Mouse (Mus musculus) spleen, adult 18-20 months (tissue): ENCODE measurements at regions not wholly inside any gene's neighbourhood (a gene's known extent, or its start where the extent isn't known, plus 50 kb on each side); places are given as distances from the start of the nearest gene placed in this dataset.

Source experiments
- DNase-seq, 2 experiments: peaks; one replicate each; pipeline ENCODE4 v3.0.0; 2022; ENCODE audit warnings: mixed read lengths in 2 of 2

DNA sequence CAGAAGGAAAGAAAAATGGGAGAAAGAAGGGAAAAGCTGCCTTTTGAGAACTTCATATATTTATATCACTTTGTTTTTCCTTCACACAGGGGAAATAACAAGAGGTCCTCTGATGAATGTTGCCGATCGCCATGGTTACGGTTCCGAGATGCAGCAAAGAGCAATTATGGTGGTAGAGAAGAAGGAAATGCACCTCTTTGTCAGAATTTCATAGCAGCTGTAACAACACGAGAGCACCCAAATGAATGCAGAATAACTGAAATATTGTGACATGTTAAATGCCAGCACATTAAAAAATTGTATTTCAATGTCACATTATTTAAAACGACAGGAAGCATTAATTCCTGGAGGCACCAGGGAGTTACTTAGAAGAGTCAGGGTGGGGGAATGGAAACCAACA lies 279.4 kb downstream of the Mctp2 start:
- DNase-seq = no peak

DNA sequence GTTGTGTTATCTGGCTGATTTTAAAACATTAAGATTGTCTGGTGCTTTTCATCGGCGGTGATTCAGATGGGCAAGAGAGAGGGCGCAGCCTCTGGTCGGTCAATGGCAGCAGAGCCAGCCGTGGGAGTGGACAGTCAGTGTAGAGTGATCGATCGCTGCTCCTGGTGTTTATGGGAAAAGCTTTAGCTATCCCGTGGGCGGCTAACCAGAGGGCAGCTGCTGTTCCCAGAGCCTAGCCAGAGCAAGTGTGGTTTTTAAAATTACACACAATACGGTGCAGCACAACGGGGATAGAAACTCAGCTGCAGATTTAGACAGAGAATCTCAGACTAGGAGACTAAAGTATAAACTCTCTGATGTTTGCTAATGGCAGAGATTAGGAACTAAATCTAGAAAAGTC lies 297.3 kb downstream of the Mctp2 start:
- no peak for DNase-seq

DNA sequence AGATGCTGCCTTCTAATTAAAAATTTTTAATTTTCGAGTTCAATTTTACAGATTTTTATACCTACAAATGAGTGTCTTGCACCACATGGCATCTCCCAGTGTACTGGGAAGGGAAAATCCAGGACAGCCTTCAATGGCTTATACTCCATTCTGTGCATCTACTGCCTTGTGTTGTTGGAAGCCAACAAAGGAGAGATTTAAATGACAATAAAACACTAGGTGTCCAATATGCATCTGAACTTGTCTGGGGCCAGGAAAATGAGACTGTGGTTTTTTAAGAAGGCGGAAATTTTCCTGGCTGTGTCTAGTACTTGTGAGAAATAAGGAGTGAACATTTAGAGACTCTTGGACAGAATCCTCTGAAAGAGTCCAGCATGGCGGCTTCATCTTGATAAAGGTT lies 302.1 kb downstream of the Mctp2 start:
- no peak for DNase-seq

DNA sequence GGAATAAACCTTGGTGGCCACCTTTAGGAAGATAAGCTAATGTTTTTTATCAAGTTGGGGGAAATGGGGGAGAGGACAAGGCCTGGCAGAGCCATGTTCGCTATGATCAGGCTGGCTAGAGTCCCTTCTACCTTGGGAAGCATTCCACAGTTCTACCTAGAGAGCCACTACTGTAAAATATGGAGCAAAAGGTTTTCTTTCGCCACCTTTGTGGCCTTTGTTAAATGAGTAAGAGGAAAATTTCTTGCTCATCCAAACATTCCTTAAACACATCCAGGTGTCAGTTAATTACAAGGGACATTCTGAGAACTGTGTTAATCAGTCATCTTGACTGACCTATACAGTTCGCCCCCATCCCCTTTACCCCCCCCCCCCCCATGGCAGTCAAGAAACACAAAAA lies 313.9 kb downstream of the Mctp2 start:
- DNase-seq = no peak

DNA sequence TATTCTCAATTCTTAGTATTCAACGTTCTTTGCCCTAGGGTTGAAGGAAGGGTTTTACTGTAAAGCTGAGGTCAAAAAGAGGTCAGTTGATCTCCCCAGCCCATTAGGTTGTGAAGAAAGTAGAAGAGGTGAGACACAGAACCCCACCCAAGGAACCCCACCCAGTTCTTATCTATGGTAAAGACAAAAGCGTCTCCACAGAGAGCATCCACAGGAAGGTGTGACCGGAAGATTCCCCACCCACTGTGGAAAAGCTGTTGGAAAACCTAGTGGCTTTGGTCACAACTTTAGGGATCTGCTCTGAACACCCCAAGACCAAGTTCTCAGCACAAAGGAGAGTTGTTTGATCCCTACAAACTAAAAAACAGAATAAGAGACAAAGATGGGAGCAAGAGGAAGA lies 314.6 kb downstream of the Mctp2 start:
- DNase-seq = no peak

DNA sequence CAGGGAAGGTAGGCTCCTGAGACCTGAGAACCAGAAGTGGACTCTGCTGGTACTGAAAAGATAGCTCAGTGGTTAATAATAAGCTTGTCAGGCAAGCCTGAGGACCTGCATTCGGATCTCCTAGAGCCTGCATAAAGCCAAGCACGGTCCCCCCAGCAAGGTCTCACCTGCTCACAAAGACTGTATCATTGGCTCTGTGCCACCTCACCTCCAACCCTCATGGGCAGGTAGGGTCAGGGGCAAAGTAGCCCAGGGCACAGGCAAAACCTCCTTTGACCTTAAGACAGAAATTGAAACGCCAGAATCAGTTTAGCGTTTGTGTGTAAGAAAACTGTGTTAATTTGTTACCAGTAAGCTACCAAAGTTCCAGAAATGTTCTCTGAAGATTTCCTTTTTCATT lies 315.2 kb downstream of the Mctp2 start:
- DNase-seq = no peak

DNA sequence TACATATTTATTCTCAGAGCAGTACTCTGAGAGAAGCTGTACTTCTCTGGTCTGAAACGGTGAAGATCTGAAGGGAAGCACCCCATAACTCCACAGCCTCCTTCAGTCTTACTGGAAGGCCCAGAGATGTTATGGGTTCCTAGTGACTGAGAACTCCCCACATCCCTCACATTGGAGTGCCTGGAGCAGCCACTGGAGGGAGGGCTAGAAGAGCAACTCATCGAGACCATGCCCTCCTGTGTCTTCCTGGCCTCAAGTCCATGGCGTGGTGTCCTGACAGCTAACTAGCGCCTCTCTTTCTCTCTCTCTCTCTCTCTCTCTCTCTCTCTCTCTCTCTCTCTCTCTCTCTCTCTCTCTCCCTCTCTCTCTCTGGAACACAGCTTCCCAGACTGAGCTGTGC lies 340.4 kb downstream of the Mctp2 start:
- DNase-seq = no peak

DNA sequence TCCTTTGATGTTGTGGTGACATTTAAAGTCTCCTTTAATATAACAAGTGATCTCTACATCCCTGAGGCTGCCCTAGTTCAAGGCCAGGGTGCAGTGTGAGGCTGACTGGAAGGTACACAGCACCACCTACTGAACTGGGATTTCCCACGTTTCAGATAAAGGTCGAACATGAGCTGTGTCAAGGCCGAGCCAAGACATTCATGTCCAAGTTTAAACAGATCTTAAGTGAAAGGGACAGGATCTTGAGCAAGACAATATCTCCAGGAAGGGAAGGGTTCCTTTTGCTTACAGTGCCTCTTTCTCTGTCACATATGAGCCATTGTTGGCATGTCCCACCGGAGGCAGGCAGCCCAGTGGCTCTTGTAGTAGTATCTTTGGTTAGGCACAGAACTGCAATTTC lies 343.0 kb downstream of the Mctp2 start:
- DNase-seq = no peak

DNA sequence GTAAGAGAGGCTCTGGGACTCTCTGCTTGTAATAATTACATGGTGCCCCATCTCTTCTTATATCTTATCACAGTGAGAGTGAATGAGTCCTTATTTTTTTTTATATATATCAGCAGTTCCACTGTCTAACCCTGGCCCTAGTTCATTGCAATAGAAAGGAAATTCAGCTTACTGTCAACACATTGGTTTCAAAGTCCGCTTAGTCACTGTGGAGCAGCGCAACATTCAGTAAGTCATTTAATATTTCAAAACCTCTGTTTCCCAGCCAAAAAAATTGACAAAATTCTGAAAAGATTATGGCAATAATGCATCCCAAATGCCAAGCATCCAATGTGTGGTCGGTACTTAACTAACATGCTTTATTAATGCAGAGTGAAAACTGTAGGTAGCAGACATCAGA lies 343.6 kb downstream of the Mctp2 start:
- no peak for DNase-seq

DNA sequence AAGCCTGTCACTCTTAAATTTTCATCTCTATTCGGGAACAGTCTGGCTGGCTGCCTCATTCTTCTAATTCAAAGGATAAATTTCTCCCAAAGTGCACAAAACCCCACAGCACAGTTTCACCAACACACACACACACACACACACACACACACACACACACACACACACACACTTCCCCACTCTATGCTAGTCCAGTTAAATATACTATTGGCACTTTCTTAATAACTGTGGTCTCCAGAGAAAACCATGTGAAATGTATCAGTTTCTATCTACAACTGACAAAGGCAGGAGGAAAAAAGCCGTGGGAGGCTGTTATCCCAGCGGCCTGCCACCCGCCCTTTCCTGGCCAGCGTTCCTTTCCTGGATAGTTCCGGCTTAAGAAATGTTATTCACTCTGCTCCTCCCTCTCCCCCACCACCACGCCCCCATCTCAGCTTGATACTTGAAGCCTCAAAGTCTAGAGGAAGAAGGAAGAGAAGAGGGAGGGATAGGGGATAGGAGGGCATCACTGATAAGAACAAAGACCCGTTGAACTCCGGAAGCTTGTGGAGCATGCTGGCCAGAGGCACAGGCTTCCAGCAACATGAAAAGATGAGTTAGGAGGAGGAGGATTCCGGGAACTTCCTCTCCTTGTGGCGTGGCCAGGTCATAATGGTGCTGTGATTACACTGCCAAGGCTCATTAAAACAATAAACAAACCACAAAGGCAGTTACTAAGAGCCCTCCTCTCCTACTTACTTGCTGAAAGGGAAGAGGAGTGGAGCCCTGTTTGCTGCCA lies 345.8 kb downstream of the Mctp2 start:
- peak in 1 of 2 experiments; percentile 2 for DNase-seq

DNA sequence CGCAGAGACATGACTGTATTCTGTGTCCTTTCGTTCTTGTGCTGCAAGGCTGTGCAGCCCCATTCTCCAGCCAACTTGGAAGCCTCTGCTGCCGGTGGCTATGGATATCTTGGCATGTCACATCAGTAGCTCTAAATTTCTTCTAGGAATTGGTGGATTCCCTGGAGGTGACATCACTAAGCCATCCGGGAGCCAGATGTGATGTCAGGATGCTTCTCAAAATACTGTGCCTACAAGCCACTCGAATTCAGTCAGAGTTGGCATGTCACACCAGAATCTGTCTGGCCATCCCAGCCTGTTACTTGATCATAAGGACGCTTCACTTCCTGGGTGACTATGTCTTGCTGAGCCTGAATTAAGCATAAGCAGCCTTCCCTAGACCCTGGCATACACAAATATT lies 359.9 kb downstream of the Mctp2 start:
- no peak for DNase-seq

DNA sequence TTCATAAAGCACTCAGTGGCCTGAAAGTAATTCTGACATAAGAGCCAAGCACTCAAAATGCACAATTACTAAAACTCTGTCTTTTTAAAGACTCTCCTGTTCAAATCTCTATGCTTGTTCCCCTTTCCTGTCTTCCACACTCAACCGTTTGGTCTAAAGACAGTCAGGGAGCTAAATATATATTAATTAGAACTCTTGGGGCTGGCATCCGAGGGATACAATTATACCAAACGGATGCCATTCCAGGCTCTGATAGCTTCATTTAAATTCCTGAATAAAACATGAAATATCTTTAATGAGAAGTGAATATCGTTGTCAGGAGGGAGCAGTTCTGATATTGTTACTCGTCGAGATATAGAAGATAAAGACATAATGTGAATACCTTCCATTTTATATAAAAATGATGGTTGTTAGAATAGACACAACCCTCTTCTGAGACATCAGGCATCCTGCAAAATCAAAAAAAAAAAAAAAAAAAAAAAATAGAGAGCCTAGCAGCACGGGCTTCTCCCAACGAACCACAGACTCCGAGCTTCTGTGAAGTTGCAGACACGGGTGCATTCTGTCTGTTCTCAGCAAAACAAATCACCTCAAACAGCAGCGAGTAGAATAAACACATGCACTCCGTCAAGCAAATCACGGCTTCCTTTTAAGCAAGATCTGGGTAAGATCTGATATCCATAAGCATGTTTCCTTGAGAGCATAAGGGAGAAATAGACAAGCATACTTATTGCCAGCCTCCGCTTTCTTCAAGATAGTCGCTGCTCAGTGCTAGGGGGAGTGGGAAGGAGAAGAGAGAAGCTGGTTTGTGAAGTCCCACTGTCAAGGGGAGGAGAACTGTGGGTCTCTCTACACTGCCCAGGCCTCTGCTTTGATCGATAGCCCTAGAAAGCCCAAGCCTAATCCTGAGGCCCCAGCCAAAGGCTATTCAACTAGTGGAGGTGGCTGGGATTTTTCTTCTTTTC lies 363.0 kb downstream of the Mctp2 start:
- no peak for DNase-seq

DNA sequence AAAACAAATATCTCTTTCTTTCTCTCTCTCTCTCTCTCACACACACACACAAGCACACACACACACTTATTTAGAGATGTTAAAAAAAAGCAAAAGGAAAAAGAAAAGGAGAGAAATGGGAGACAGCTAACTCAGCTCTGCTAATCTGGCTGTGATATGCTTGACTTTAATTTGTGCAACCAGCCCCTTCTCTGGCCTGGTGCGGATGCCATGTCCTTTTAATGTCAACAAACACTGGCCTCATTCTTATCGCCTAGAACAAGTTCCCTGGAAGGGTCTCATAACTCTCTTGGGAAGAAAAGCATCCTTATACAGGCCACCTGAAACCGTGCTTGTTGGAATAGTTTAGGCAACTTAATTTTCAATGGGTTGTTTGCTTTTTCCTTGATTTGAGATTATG lies 368.7 kb downstream of the Mctp2 start:
- no peak for DNase-seq

DNA sequence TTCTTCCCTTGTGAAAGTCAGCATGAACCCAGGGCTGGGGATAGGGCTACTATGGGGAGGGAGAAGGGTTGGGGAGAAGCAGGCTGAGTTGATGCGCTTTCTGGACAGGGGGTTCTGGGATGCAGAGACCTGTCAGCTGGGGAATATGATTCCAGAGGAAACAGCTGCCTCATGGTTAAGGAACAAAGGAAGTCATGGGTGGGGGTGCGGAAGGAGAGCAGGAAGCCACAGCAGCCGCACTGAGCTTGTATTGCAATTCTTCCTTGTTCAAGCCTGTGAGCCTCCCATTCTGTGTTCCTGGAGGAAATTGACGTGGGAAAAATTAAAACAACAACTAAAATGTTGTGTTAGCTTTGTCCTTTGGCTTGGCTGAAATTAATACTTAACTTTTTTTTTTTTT lies 369.7 kb downstream of the Mctp2 start:
- DNase-seq = no peak
